7 mouse cellular contexts compared by ENCODE assay signal in genomic region chr19:37173331-37174115, GRCm38 (mm10). TPM values are rescaled to one million over a fixed set of nuclear protein-coding genes. Genes with fewer than 3 reads are reported as not detected.
DNase-seq lines count a peak whose midpoint lies in the region; ATAC-seq and TF ChIP-seq lines count a peak whose summit lies in the region.

No protein-coding gene starts in this region.

- H3K9ac ChIP-seq in kidney, embryonic 14.5 days (ENCODE audit: low read depth, low read length), result peak overlapping the region; percentile 60
- peak overlapping the region; percentile 81 for H3K9ac ChIP-seq in midbrain, embryonic 14.5 days (replicated peaks; ENCODE audit: low read length)

- H3K27me3 ChIP-seq in spleen, adult 2 months (ENCODE audit: control insufficient read depth, insufficient read depth, low read length), result peaks cover 15% of the 10 kb centered on the region
- peaks cover 58% of the 10 kb centered on the region for H3K27me3 ChIP-seq in forebrain, embryonic 10.5 days (ENCODE audit: poor library complexity, severe bottlenecking)
- peaks cover 6% of the 10 kb centered on the region; the same call in 1 of the 2 replicates for H3K27me3 ChIP-seq in kidney, embryonic 14.5 days (ENCODE audit: control insufficient read depth, insufficient read depth, low read length)
- no peaks in the 10 kb centered on the region for H3K27me3 ChIP-seq in midbrain, embryonic 14.5 days (ENCODE audit: control insufficient read depth, insufficient read depth, low read length)

- no peaks in the 10 kb centered on the region for H3K36me3 ChIP-seq in spleen, adult 2 months (ENCODE audit: control insufficient read depth, insufficient read depth, low read length)
- H3K36me3 ChIP-seq in forebrain, embryonic 10.5 days (replicated peaks), result no peaks in the 10 kb centered on the region
- H3K36me3 ChIP-seq in kidney, embryonic 14.5 days (ENCODE audit: control insufficient read depth, insufficient read depth, low read length), result no peaks in the 10 kb centered on the region
- no peaks in the 10 kb centered on the region for H3K36me3 ChIP-seq in midbrain, embryonic 14.5 days (ENCODE audit: control insufficient read depth, insufficient read depth, low read length)

- peak overlapping the region; percentile 100 for H3K4me2 ChIP-seq in kidney, embryonic 14.5 days (replicated peaks; ENCODE audit: low read depth, low read length)
- H3K4me2 ChIP-seq in midbrain, embryonic 14.5 days (ENCODE audit: low read length), result peak overlapping the region; percentile 99

- TF ChIP-seq CTCF in spleen, adult 2 months (IDR thresholded peaks at IDR 0.05; ENCODE audit: extremely low read depth, insufficient read depth, insufficient read length, insufficient replicate concordance), result no peak

- DNase-seq in spleen, adult 2 months (ENCODE audit: low read depth in 1 of 2, low spot score in 2 of 2), result no peak
- DNase-seq in spleen, adult 12 weeks (ENCODE audit: low spot score), result no peak
- peak; percentile 14 for DNase-seq in forebrain, embryonic 10.5 days (ENCODE audit: extremely low spot score, low spot score)
- peak; percentile 23 for DNase-seq in midbrain, embryonic 14.5 days
- no peak for DNase-seq in gastrocnemius, adult 8-10 months (ENCODE audit: low spot score in 2 of 2)
- no peak for DNase-seq in yolk sac, embryonic 10.5 days (ENCODE audit: low spot score)

- H3K27ac ChIP-seq in spleen, adult 2 months (ENCODE audit: insufficient read depth, low read length), result no peak overlapping the region
- peak overlapping the region; percentile 70; the same call in 1 of the 2 replicates for H3K27ac ChIP-seq in forebrain, embryonic 10.5 days
- H3K27ac ChIP-seq in kidney, embryonic 14.5 days (ENCODE audit: low read depth, low read length), result no peak overlapping the region
- peak overlapping the region; percentile 94 for H3K27ac ChIP-seq in midbrain, embryonic 14.5 days (replicated peaks; ENCODE audit: low read depth, low read length)

- H3K9me3 ChIP-seq in forebrain, embryonic 10.5 days, result no peaks in the 10 kb centered on the region
- H3K9me3 ChIP-seq in kidney, embryonic 14.5 days (ENCODE audit: control insufficient read depth, low read length), result no peaks in the 10 kb centered on the region
- H3K9me3 ChIP-seq in midbrain, embryonic 14.5 days (ENCODE audit: control insufficient read depth, low read length), result no peaks in the 10 kb centered on the region

- H3K4me3 ChIP-seq in spleen, adult 2 months (ENCODE audit: extremely low read depth, insufficient read depth, insufficient read length), result peak overlapping the region; percentile 73; the same call in 1 of the 2 replicates
- peak overlapping the region; percentile 75 for H3K4me3 ChIP-seq in forebrain, embryonic 10.5 days
- H3K4me3 ChIP-seq in kidney, embryonic 14.5 days (ENCODE audit: low read length), result peak overlapping the region; percentile 65
- H3K4me3 ChIP-seq in midbrain, embryonic 14.5 days (replicated peaks; ENCODE audit: low read depth, low read length), result peak overlapping the region; percentile 69

- ATAC-seq in kidney, embryonic 14.5 days (ENCODE audit: low FRiP score, low TSS enrichment), result no peak
- no peak for ATAC-seq in midbrain, embryonic 14.5 days (ENCODE audit: low FRiP score, low TSS enrichment)

- peaks cover 8% of the 10 kb centered on the region; the same call in 1 of the 2 replicates for H3K4me1 ChIP-seq in spleen, adult 2 months (ENCODE audit: control insufficient read depth, insufficient read depth, insufficient read length)
- H3K4me1 ChIP-seq in forebrain, embryonic 10.5 days, result peaks cover 32% of the 10 kb centered on the region
- peaks cover 8% of the 10 kb centered on the region for H3K4me1 ChIP-seq in kidney, embryonic 14.5 days (ENCODE audit: control insufficient read depth, insufficient read depth, low read length)
- H3K4me1 ChIP-seq in midbrain, embryonic 14.5 days (ENCODE audit: control insufficient read depth, insufficient read depth, low read length), result peaks cover 31% of the 10 kb centered on the region

- WGBS in spleen, adult 2 months, result 50% methylated on average over 20 of the region's 20 CpGs
- 26% methylated on average over 20 of the region's 20 CpGs for WGBS in forebrain, embryonic 10.5 days
- 26% methylated on average over 20 of the region's 20 CpGs for WGBS in kidney, embryonic 14.5 days
- 26% methylated on average over 20 of the region's 20 CpGs for WGBS in midbrain, embryonic 14.5 days

- TF ChIP-seq POLR2A in spleen, adult 2 months (IDR thresholded peaks at IDR 0.05; ENCODE audit: low read depth, low read length), result no peak

RNA-seq across cellular contexts. Expression of gene March5, which starts 33.8 kb away (rescaled TPM):
- polyA plus RNA-seq in spleen, adult 2 months (2012; rRNA removed), result 21.2 and 23.4 TPM in 2 replicates
- polyA plus RNA-seq in forebrain, embryonic 10.5 days (2016; fragmentation: Nextera tagmentation; extraction: Ambion mirVana), result 109 and 112 TPM in 2 replicates
- 98.4 and 119 TPM in 2 replicates for polyA plus RNA-seq in kidney, embryonic 14.5 days (2014; fragmentation: Nextera tagmentation; extraction: Ambion mirVana)
- polyA plus RNA-seq in midbrain, embryonic 14.5 days (2014; fragmentation: Nextera tagmentation; extraction: Ambion mirVana), result 120 and 131 TPM in 2 replicates
- total RNA-seq in gastrocnemius, adult 8-10 months (2022), result 10 to 100 TPM; 78.2 to 92.8 (median 84.4) TPM

RNA-seq across cellular contexts. Expression of gene Cpeb3, which starts 34.9 kb away (rescaled TPM):
- 4.1 and 4.2 TPM in 2 replicates for polyA plus RNA-seq in spleen, adult 2 months (2012; rRNA removed)
- polyA plus RNA-seq in forebrain, embryonic 10.5 days (2016; fragmentation: Nextera tagmentation; extraction: Ambion mirVana), result 0.69 and 0.95 TPM in 2 replicates
- polyA plus RNA-seq in kidney, embryonic 14.5 days (2014; fragmentation: Nextera tagmentation; extraction: Ambion mirVana), result 0.83 and 1.0 TPM in 2 replicates
- polyA plus RNA-seq in midbrain, embryonic 14.5 days (2014; fragmentation: Nextera tagmentation; extraction: Ambion mirVana), result 10.1 and 12.5 TPM in 2 replicates
- 10 to 100 TPM; 59.4 to 62.5 (median 61.2) TPM for total RNA-seq in gastrocnemius, adult 8-10 months (2022)

Comparison
In these comparisons a context has a peak if more than half of its experiments do, and no peak if none do; other contexts are left out.
1. DNase-seq: peak in forebrain, embryonic 10.5 days (single experiment) and midbrain, embryonic 14.5 days (single experiment); none in spleen, adult 2 months (0 of 2), spleen, adult 12 weeks (single experiment), gastrocnemius, adult 8-10 months (0 of 2) and yolk sac, embryonic 10.5 days (single experiment).
2. H3K27ac ChIP-seq: peak in forebrain, embryonic 10.5 days (single experiment) and midbrain, embryonic 14.5 days (single experiment); none in spleen, adult 2 months (single experiment) and kidney, embryonic 14.5 days (single experiment).
3. Peak in every context shown above with its lines, with median percentiles within 50 percentile points of each other: H3K4me3 ChIP-seq.